Mouse (Mus musculus) lung, adult 18-20 months (tissue): ENCODE data around the gene Dync1li1.
"Not testable (repeated sequence)": the region's sequence is repeated elsewhere in the genome, so short reads cannot be mapped to it uniquely, and the experiment has no call there.

Experiments
- DNase-seq, 2 experiments: peaks; one replicate each; pipeline ENCODE4 v3.0.0; 2022; ENCODE audit warnings: mixed read lengths in 2 of 2

The Dync1li1 gene

GRCm38 (mm10) chr9:114688252-114688952 is at the start of gene Dync1li1:
TSS of gene Dync1li1 (plus strand) at chr9:114688790.
- DNase-seq = peak; percentile 96 to 98

GRCm38 (mm10) chr9:114639186-114639748 is 49.3 kb upstream of the Dync1li1 start:
- no peak for DNase-seq

- peak; percentile 97 to 98 for DNase-seq
Measured at GRCm38 (mm10) chr9:114639839-114640646, 48.5 kb upstream of the Dync1li1 start, which contains the start of gene Cnot10. TSS of gene Cnot10 (minus strand) at chr9:114640184.

GRCm38 (mm10) chr9:114646556-114647505 is 41.8 kb upstream of the Dync1li1 start:
- DNase-seq = no peak

GRCm38 (mm10) chr9:114647506-114648432 is 40.8 kb upstream of the Dync1li1 start:
- DNase-seq = no peak

- DNase-seq = not testable (repeated sequence)
Measured at GRCm38 (mm10) chr9:114648472-114648871, 40.1 kb upstream of the Dync1li1 start.

GRCm38 (mm10) chr9:114649371-114649770 is 39.2 kb upstream of the Dync1li1 start:
- no peak for DNase-seq

GRCm38 (mm10) chr9:114650938-114651634 is 37.5 kb upstream of the Dync1li1 start:
- no peak for DNase-seq

- DNase-seq = no peak
Measured at GRCm38 (mm10) chr9:114655356-114655755, 33.2 kb upstream of the Dync1li1 start.

GRCm38 (mm10) chr9:114656701-114657100 is 31.9 kb upstream of the Dync1li1 start:
- no peak for DNase-seq

- DNase-seq = no peak
Measured at GRCm38 (mm10) chr9:114660506-114660905, 28.1 kb upstream of the Dync1li1 start.

GRCm38 (mm10) chr9:114660983-114661382 is 27.6 kb upstream of the Dync1li1 start:
- DNase-seq = no peak

GRCm38 (mm10) chr9:114661991-114662390 is 26.6 kb upstream of the Dync1li1 start:
- DNase-seq = no peak

- DNase-seq = no peak
Measured at GRCm38 (mm10) chr9:114663782-114664181, 24.8 kb upstream of the Dync1li1 start.

GRCm38 (mm10) chr9:114666858-114667257 is 21.7 kb upstream of the Dync1li1 start:
- no peak for DNase-seq

- DNase-seq = no peak
Measured at GRCm38 (mm10) chr9:114668047-114668446, 20.5 kb upstream of the Dync1li1 start.

- no peak for DNase-seq
Measured at GRCm38 (mm10) chr9:114669011-114669410, 19.6 kb upstream of the Dync1li1 start.

- no peak for DNase-seq
Measured at GRCm38 (mm10) chr9:114671946-114672345, 16.6 kb upstream of the Dync1li1 start.

GRCm38 (mm10) chr9:114672703-114673561 is 15.7 kb upstream of the Dync1li1 start:
- peak in 1 of 2 experiments; percentile 36 for DNase-seq

- no peak for DNase-seq
Measured at GRCm38 (mm10) chr9:114673626-114674025, 15.0 kb upstream of the Dync1li1 start.
